Comparison of ENCODE assay signal across 8 mouse cellular contexts in genomic region chr6:4414166-4414565, GRCm38 (mm10).
DNase-seq lines count a peak whose midpoint lies in the region; ATAC-seq and TF ChIP-seq lines count a peak whose summit lies in the region.

No protein-coding gene starts in this region.

- no peak overlapping the region for H3K9ac ChIP-seq in forebrain, postnatal 0 days
- H3K9ac ChIP-seq in forebrain, embryonic 15.5 days (replicated peaks): no peak overlapping the region

- WGBS in forebrain, postnatal 0 days: 33% methylated on average over 6 of the region's 6 CpGs
- 38% methylated on average over 6 of the region's 6 CpGs for WGBS in forebrain, embryonic 15.5 days

- H3K27me3 ChIP-seq in forebrain, postnatal 0 days (ENCODE audit: insufficient read depth, low read length): no peaks in the 10 kb centered on the region
- no peaks in the 10 kb centered on the region for H3K27me3 ChIP-seq in forebrain, embryonic 15.5 days

- ATAC-seq in forebrain, postnatal 0 days: no peak
- ATAC-seq in forebrain, embryonic 15.5 days (replicated peaks): no peak
- ATAC-seq in activated CD4-positive, CD25-positive, alpha-beta regulatory T cell, adult 4 months: no peak

- H3K4me1 ChIP-seq in forebrain, postnatal 0 days (ENCODE audit: insufficient read depth): no peaks in the 10 kb centered on the region
- peaks cover 11% of the 10 kb centered on the region for H3K4me1 ChIP-seq in forebrain, embryonic 15.5 days

- H3K36me3 ChIP-seq in forebrain, postnatal 0 days (ENCODE audit: insufficient read depth): no peaks in the 10 kb centered on the region
- H3K36me3 ChIP-seq in forebrain, embryonic 15.5 days: no peaks in the 10 kb centered on the region

- no peaks in the 10 kb centered on the region for H3K9me3 ChIP-seq in forebrain, postnatal 0 days (ENCODE audit: low read length)
- no peaks in the 10 kb centered on the region for H3K9me3 ChIP-seq in forebrain, embryonic 15.5 days

- no peak overlapping the region for H3K4me3 ChIP-seq in forebrain, postnatal 0 days (ENCODE audit: low read depth, low read length)
- H3K4me3 ChIP-seq in forebrain, embryonic 15.5 days: no peak overlapping the region

- no peak overlapping the region for H3K27ac ChIP-seq in forebrain, postnatal 0 days (ENCODE audit: low read depth, low read length)
- no peak overlapping the region for H3K27ac ChIP-seq in forebrain, embryonic 15.5 days (replicated peaks)

- H3K4me2 ChIP-seq in forebrain, postnatal 0 days (ENCODE audit: low read depth): no peak overlapping the region
- H3K4me2 ChIP-seq in forebrain, embryonic 15.5 days (replicated peaks): no peak overlapping the region

- no peak for DNase-seq in forebrain, postnatal 0 days
- DNase-seq in right cerebral cortex, postnatal 14 days: peak; percentile 42
- no peak for DNase-seq in right cerebral cortex, adult 18-20 months
- peak; percentile 43 to 68 for DNase-seq in cerebellum, postnatal 25 days
- peak; percentile 40 for DNase-seq in kidney, adult 9 months
- DNase-seq in mesoderm, embryonic 11.5 days (ENCODE audit: low read depth, low spot score): peak; percentile 73

- TF ChIP-seq CTCF in forebrain, postnatal 0 days (IDR thresholded peaks at IDR 0.05; ENCODE audit: low read depth): peak; percentile 55

Comparison
In these comparisons a context has a peak if more than half of its experiments do, and no peak if none do; other contexts are left out.
1. DNase-seq: peak in right cerebral cortex, postnatal 14 days (single experiment), cerebellum, postnatal 25 days (2 of 2), kidney, adult 9 months (single experiment) and mesoderm, embryonic 11.5 days (single experiment); none in forebrain, postnatal 0 days (single experiment) and right cerebral cortex, adult 18-20 months (single experiment).